Mouse (Mus musculus) embryonic fibroblast, embryonic 13.5 days (primary cell): ENCODE results near the gene Nfib.

ENCODE experiments used
- CTCF ChIP-seq: IDR thresholded peaks from 2 replicates; pipeline ENCODE4 v1.5.1; 2011; ENCODE audit warnings: mild to moderate bottlenecking, control low read depth, low read length, moderate library complexity, borderline replicate concordance; ENCODE audit not compliant: insufficient read depth
- POLR2A ChIP-seq: IDR thresholded peaks from 2 replicates; pipeline ENCODE4 v1.6.1; 2011; ENCODE audit warnings: low read depth, mild to moderate bottlenecking, control low read depth, low read length, moderate library complexity

DNA sequence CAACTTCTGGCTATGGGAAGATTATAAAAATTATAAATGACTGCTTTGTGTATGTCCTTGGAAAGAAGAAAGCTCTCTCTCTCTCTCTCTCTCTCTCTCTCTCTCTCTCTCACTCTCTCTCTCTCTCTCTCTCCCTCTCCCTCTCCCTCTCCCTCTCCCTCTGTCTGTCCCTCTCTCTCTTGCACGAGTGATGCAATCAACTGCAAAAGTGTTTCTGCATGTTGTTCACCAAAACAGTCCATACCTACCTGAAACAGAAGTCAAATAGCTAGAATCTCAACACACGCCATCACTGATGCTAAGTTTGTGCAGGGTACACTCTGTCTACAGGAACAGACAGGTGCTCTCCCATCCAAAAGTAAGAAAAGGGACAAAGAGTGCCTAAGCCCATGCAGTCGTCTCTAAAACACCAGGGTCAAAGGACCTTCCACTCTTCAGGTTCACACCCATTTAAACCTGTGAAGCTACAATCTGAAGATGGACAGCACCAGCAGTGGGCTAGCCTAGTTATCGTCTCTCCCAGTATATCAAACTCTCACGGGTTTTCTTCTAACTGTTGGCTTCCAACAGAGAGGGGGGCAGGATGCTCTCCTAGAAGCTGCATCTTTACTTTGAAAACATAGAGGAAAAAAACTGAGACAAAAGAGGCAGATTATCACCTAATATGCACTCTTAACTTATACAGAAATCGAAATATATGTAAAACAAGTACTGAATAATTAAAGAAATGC is 380.0 kb downstream of the Nfib start:
- TF ChIP-seq CTCF (no peak), POLR2A (no peak)
